Mouse (Mus musculus) Patski (cell line): ENCODE measurements around the gene Il6st. TPM values are rescaled to one million over a fixed set of nuclear protein-coding genes. Genes with fewer than 3 reads are reported as not detected.

Experiments used
- ATAC-seq: fragments of 100-300 bp; one replicate; pipeline ENCODE4 v1.8.0; 2021
- CTCF ChIA-PET: fragments of 350-600 bp; sonication (Branson Sonifier 250); formaldehyde crosslinking; loops from one replicate; lab custom pipeline; 2022; ENCODE audit warnings: inconsistent platforms; lab: Charles Lee
- POLR2A ChIA-PET: fragments of 350-600 bp; sonication (Branson Sonifier 250); formaldehyde crosslinking; loops from one replicate; lab custom pipeline; 2022; ENCODE audit warnings: antibody characterized with exemption, inconsistent platforms; lab: Charles Lee
- DNase-seq: peaks from one replicate; pipeline ENCODE4 v3.0.0-alpha.2; 2011; ENCODE audit warnings: low read depth, low spot score
- H3K27me3 ChIP-seq: fragments of 371-371 bp; one replicate; pipeline ENCODE4 v1.5.1; 2021
- CTCF ChIP-seq: fragments of 100-300 bp; IDR thresholded peaks from one replicate; pipeline ENCODE4 v1.5.1; 2021
- in situ Hi-C: fragments of 300-500 bp; cut with MboI; formaldehyde crosslinking; loops from 3 replicates; pipeline ENCODE4 v1.11.1; 2018; ENCODE audit warnings: low pct_unique_long_range_greater_than_20kb, mixed read lengths
- polyA plus RNA-seq: library from polyadenylated mRNA; unstranded; gene quantifications from one replicate; pipeline ENCODE4 v1.2.3, GENCODE M21; 2021

Il6st gene
- polyA plus RNA-seq, 1 experiment from 2014 or later, result 125 TPM

DNA sequence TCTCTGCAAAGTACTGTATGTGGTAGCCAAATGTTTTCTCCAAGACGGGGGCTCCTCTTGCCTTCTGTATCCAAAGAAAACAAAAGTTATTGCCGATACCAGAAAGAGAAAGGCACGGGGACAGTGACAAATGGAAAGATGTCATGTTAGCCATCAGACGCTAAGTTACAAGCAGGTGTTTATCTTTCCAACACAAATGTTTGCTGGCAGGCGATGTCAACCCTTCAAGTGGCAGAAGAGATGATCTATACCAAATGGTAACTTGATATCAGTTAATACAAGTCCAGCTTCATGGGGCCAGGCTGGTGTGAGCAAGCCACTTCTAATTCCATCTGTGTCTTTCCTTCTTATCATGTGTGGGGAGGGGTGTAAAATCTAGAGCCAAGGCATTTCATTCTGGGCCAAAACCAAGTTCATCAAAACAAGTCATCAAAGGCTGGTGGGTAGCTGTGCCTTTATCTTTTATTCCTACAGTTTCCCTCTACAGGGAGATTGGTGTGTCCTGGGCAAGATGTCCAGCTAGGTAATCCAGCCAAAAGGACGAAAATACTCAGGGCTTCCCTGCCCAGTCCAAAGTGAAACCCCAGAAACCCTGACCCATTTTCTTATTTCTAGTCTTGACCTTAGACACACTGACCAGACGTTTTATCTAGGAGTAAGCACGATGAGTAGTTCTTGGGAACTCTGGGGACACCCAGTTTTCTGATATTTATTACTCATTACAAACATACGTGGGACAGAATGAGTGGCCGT lies 77.5 kb downstream of the Il6st start:
- no peak for TF ChIP-seq CTCF
- DNase-seq (no peak), ATAC-seq (no peak)
- H3K27me3 ChIP-seq, result peaks cover 5% of the 10 kb centered on the region
- ChIA-PET POLR2A (no interaction called here), CTCF (no interaction called here)
- in situ Hi-C loops, result loop anchor here (25.0 kb wide), 2 partner anchors 779 to 1029 kb away; no protein-coding TSS in a partner anchor

DNA sequence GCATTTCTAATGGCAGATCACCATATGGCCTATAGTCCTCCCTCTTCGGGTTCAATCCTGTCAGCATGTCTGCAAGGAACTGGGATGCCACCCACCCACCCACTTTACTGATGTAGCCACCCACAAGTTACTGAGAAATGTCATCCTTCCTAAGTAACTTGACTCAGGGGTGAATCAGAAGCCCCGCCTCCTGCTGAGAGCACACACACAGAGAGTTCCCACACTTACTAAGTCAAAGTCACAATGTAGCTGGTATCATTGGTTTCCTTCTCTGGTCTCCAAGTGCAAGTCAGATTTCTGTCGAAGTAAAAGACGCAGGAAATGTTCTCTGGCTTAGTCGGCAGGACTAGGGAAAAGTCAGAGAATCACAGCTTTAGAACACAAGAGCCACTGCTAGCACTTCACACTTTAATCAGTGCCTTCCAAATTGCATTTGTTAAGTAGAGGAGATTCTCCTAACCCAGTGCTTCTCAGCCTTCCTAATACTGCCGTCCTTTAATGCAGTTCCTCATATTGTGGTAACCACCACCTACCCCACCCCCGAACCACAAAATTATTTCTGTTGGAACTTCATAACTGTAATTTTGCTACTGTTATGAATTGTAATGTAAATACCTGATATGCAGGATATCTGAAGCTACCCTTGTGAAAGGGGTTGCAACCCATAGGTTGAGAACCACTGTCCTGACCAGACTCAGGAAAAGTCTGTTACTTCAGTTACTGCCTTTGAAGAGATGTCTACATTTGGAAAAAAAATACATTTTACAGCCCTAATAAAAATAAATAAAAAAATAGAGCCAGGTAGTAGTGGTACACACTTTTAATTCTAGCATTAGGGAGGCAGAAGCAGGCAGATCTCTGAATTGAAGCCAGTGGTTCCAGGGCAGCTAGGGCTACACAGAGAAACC lies 88.0 kb downstream of the Il6st start:
- ATAC-seq (no peak), DNase-seq (no peak)
- H3K27me3 ChIP-seq, result peaks cover 43% of the 10 kb centered on the region
- TF ChIP-seq CTCF, result no peak
- ChIA-PET CTCF (no interaction called here), POLR2A (no interaction called here)
- in situ Hi-C loops, result no loop called here

DNA sequence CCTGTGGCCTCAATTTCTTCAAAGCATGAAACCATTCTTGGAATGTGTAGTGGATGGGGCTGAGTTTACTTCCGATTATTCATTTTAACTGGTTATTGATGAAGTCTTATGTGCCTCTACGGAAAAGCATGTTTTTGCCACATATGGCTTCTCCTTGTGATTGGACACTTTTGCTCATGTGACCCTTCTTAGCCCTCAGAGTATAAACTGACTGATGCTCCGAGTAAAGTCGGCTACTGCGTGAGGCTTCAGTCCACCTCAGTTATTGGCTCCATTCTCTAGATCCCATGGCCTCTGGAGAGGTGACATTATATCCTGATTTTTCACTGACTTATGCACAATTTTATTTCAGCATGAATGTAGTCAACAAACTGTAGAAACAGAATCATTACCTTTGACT lies 89.4 kb downstream of the Il6st start:
- no peak for TF ChIP-seq CTCF
- in situ Hi-C loops, result no loop called here
- CTCF ChIA-PET, result no interaction called here
- POLR2A ChIA-PET, result no interaction called here
- peaks cover 38% of the 10 kb centered on the region for H3K27me3 ChIP-seq
- DNase-seq (no peak), ATAC-seq (no peak)

DNA sequence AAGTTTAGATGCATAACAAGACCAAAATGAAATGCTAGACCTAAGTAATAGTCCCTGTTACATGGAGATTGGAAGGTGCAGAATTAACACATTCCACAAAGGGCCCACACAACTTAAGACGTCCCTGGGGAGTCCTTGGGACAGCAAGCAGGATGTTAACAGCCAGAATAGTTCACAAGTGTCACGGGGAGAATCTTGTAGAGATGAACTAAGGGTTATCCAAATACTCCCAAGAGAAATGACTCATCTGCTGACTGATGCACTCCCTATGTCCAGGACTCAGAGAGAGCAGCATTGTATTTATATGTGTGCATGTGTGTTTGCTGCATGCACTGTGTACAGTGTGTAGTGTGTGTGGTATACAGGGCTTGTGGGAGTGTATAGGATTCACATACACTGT lies 92.6 kb downstream of the Il6st start:
- in situ Hi-C loops, result no loop called here
- DNase-seq (no peak), ATAC-seq (no peak)
- no peak for TF ChIP-seq CTCF
- POLR2A ChIA-PET, result no interaction called here
- peaks cover 21% of the 10 kb centered on the region for H3K27me3 ChIP-seq
- CTCF ChIA-PET, result no interaction called here

Other genes with a start within 250 kb of the Il6st start
- gene Ankrd55, start 175.6 kb upstream of the Il6st start, polyA plus RNA-seq, result 1.2 TPM
- gene Il31ra, start 130.3 kb downstream of the Il6st start, polyA plus RNA-seq, result not detected
- gene Ddx4, start 188.4 kb downstream of the Il6st start, polyA plus RNA-seq, result not detected
- gene Slc38a9, start 196.7 kb downstream of the Il6st start, polyA plus RNA-seq, result 5.4 TPM